Mouse (Mus musculus) MEL (cell line): Measurements from ENCODE around the gene Zfp189.
A peak's percentile ranks its signal among the peaks of the same experiment; 100 is the strongest.

Experiments
- BHLHE40 ChIP-seq: IDR thresholded peaks from 2 replicates; pipeline ENCODE4 v1.6.1; 2012; ENCODE audit warnings: low read depth, mild to moderate bottlenecking, inconsistent platforms, low read length, improper control_type of control experiment, borderline replicate concordance
- CTCF ChIP-seq, 3 experiments: IDR thresholded peaks in 2 of 3; conservative IDR thresholded peaks in 1 of 3; 2 replicates each; pipeline ENCODE4 v1.5.1; 2011 to 2012; ENCODE audit warnings: low read length in 3 of 3, low read depth in 2 of 3, mild to moderate bottlenecking in 2 of 3, improper control_type of control experiment in 1 of 3, inconsistent platforms in 1 of 3, mixed read lengths in 1 of 3, moderate library complexity in 1 of 3; ENCODE audit not compliant: control insufficient read depth in 1 of 3, insufficient read depth in 1 of 3, poor library complexity in 1 of 3, severe bottlenecking in 1 of 3
- EP300 ChIP-seq, 2 experiments: IDR thresholded peaks; 2 replicates each; pipeline ENCODE4 v1.6.1; 2011; ENCODE audit warnings: improper control_type of control experiment in 2 of 2, low read length in 2 of 2, low read depth in 1 of 2, mild to moderate bottlenecking in 1 of 2
- MYB ChIP-seq: IDR thresholded peaks from 2 replicates; pipeline ENCODE4 v1.6.1; 2011; ENCODE audit warnings: mild to moderate bottlenecking, low read depth, low read length, improper control_type of control experiment
- MYC ChIP-seq: IDR thresholded peaks from 2 replicates; pipeline ENCODE4 v1.6.1; 2011; ENCODE audit warnings: low read depth, mild to moderate bottlenecking, low read length, improper control_type of control experiment, moderate library complexity
- POLR2A ChIP-seq, 2 experiments: IDR thresholded peaks; 2 replicates each; pipeline ENCODE4 v1.6.1; 2011 to 2012; ENCODE audit warnings: low read length in 2 of 2, mild to moderate bottlenecking in 2 of 2, control low read depth in 1 of 2, improper control_type of control experiment in 1 of 2, low read depth in 1 of 2, moderate library complexity in 1 of 2; ENCODE audit not compliant: control insufficient read depth in 1 of 2, insufficient read depth in 1 of 2, poor library complexity in 1 of 2
- POLR2AphosphoS2 ChIP-seq: IDR thresholded peaks from 2 replicates; pipeline ENCODE4 v1.6.1; 2011; ENCODE audit warnings: low read length, improper control_type of control experiment
- SMC3 ChIP-seq: IDR thresholded peaks from 2 replicates; pipeline ENCODE4 v1.6.1; 2011; ENCODE audit warnings: low read depth, low read length, improper control_type of control experiment
- ZC3H11A ChIP-seq: IDR thresholded peaks from 2 replicates; pipeline ENCODE4 v1.6.1; 2012; ENCODE audit warnings: low read depth, mild to moderate bottlenecking, inconsistent platforms, low read length, improper control_type of control experiment
- ZKSCAN1 ChIP-seq: IDR thresholded peaks from 2 replicates; pipeline ENCODE4 v1.6.1; 2012; ENCODE audit warnings: low read depth, mild to moderate bottlenecking, inconsistent platforms, low read length, improper control_type of control experiment, moderate library complexity

DNA sequence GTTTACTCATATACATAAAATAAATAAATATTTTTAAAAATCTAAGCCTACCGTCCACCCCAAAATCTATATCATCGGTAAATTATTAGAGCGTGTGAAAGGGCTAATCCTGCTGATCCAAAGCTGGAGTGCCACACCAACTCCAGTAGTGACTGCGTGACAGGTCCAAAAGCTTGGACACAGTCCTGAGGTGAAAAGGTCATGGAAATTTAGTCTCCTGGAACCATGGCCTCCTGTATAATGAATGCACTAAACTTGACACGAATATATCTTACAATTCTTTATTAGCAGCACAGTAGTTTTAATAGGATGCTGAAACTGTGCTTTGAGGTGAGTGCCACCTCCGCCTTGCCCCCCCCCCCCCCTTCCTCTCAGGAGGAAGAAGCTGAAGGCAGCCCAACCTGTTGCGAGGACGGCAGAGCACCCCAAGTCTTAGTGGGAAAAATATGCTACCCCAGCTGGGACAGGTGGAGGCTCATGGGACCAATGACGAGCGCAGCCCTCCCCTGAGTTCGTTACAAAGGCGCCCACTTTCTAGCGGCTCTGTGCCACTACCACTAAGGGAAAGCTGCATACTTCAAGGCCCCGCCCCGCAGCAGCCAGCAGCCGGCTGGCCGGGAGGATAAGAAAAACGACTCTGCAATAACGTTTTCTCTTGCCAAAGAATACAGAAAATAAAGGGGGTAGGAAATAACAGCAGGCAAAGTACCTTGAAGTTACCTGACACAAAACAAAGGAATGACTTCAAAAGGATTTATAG lies 42.7 kb upstream of the Zfp189 start:
- TF ChIP-seq ZKSCAN1 (no peak), CTCF (IDR thresholded peaks at IDR 0.05 in 2 of 3, conservative IDR thresholded peaks at IDR 0.05 in 1 of 3; ENCODE audit: control insufficient read depth in 1 of 3, insufficient read depth in 1 of 3, low read depth in 2 of 3, low read length in 3 of 3, poor library complexity in 1 of 3, severe bottlenecking in 1 of 3) (no peak), MYB (peak; percentile 84), EP300 (IDR thresholded peaks at IDR 0.05; ENCODE audit: low read depth in 1 of 2, low read length in 2 of 2) (peak; percentile 39 to 86; a peak in 3 of 4 replicates), ZC3H11A (no peak), SMC3 (no peak), MYC (no peak), POLR2A (IDR thresholded peaks at IDR 0.05; ENCODE audit: control insufficient read depth in 1 of 2, insufficient read depth in 1 of 2, low read depth in 1 of 2, low read length in 2 of 2, poor library complexity in 1 of 2) (no peak; a peak in 1 of 4 replicates), POLR2AphosphoS2 (no peak), BHLHE40 (no peak)
